Mouse (Mus musculus): ENCODE data around the gene Cnfn. TPM values are rescaled to one million over a fixed set of nuclear protein-coding genes. Genes with fewer than 3 reads are reported as not detected.
A peak's percentile ranks its signal among the peaks of the same experiment; 100 is the strongest.

Cnfn gene
- polyA plus RNA-seq, 1 experiment from 2014 or later, result 80.3 TPM

DNA sequence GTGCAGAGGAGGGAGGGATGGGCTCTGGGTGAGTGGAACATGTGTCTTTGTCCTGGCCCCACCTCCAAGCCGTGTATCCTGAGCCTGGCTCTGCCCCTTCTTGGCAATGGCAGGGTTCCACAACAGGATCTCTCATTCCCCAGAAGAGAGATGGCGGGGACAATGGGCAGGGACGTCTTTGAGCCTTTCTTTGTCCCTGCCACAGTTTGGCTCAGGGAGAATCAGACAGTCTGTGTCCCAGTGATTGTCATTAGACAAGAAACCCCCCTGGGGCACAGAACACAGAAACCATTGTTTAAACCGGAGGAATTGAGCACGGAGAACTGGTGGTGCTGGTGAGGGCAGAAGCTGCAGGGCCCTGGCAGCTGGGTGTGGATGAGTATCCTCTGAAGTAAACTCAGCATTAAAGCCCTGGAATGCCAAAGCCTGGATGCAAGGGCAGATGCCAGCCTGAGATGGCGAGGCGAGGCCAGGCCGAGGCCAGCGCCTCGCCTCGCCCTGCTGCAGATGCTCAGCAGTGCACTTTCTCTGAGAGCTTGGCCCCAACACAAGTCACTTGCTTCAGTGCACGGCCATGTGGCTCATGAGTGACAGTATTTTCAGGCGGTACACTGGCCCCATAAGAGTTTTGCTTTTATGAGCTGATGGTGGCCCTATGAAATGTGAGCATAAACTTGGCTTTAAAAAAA, 3.4 kb downstream of the Cnfn start:
- 0 out of 2 replicates have a peak overlapping the region, but pooled peaks have one; percentile 8 for H3K4me2 ChIP-seq (ENCODE audit: low read depth, low read length)
- peaks cover 33% of the 10 kb centered on the region for H3K27me3 ChIP-seq (replicated peaks; ENCODE audit: control insufficient read depth, insufficient read depth, low read length)
- peak; percentile 59 for DNase-seq (ENCODE audit: low spot score)
- 0 out of 2 replicates have a peak overlapping the region, but pooled peaks have one; percentile 14 for H3K9ac ChIP-seq (ENCODE audit: low read depth, low read length)
- peaks cover 13% of the 10 kb centered on the region; the same call in 1 of the 2 replicates for H3K4me1 ChIP-seq (ENCODE audit: control insufficient read depth, insufficient read depth, low read length)
- peaks cover 29% of the 10 kb centered on the region for H3K36me3 ChIP-seq (ENCODE audit: control insufficient read depth, insufficient read depth, low read length)
- no peak overlapping the region for H3K4me3 ChIP-seq (ENCODE audit: low read depth, low read length)
- peak; percentile 28; the same call in 1 of the 2 replicates for ATAC-seq (ENCODE audit: low read depth)
- H3K27ac ChIP-seq (replicated peaks; ENCODE audit: low read depth, low read length), result 0 out of 2 replicates have a peak overlapping the region, but pooled peaks have one; percentile 15
- no peaks in the 10 kb centered on the region for H3K9me3 ChIP-seq (ENCODE audit: control insufficient read depth, low read length)
- WGBS, result 16% methylated on average over 13 of the region's 13 CpGs

DNA sequence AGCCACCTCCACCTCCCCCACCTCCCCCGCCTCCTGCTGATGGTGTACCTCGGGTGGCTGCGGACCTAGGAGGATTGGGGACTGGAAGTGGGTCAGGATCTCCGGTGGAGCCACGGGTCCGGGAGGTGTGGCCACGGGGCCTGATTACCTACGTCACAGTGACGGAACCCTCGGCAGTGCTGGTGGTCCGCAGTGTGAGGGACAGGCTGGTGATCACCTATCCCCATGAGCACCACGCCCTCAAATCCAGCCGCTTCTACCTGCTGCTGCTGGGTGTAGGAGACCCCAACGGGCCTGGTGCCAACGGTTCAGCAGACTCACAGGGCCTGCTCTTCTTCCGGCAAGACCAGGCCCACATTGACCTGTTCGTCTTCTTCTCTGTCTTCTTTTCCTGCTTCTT, 5.9 kb downstream of the Cnfn start:
- Histone ChIP-seq H3K4me1 (ENCODE audit: control insufficient read depth, insufficient read depth, low read length) (peaks cover 13% of the 10 kb centered on the region; the same call in 1 of the 2 replicates), H3K4me3 (ENCODE audit: low read depth, low read length) (no peak overlapping the region), H3K4me2 (ENCODE audit: low read depth, low read length) (no peak overlapping the region), H3K9me3 (ENCODE audit: control insufficient read depth, low read length) (no peaks in the 10 kb centered on the region), H3K27me3 (replicated peaks; ENCODE audit: control insufficient read depth, insufficient read depth, low read length) (peaks cover 23% of the 10 kb centered on the region), H3K36me3 (ENCODE audit: control insufficient read depth, insufficient read depth, low read length) (peaks cover 52% of the 10 kb centered on the region), H3K9ac (ENCODE audit: low read depth, low read length) (no peak overlapping the region), H3K27ac (replicated peaks; ENCODE audit: low read depth, low read length) (no peak overlapping the region)
- DNase-seq (ENCODE audit: low spot score) (no peak), ATAC-seq (ENCODE audit: low read depth) (no peak)
- 90% methylated on average over 17 of the region's 17 CpGs for WGBS

GRCm38 (mm10) chr7:25363151-25363550, 6.4 kb downstream of the Cnfn start:
- Histone ChIP-seq H3K27me3 (replicated peaks; ENCODE audit: control insufficient read depth, insufficient read depth, low read length) (peaks cover 18% of the 10 kb centered on the region), H3K36me3 (ENCODE audit: control insufficient read depth, insufficient read depth, low read length) (peaks cover 57% of the 10 kb centered on the region), H3K9me3 (ENCODE audit: control insufficient read depth, low read length) (no peaks in the 10 kb centered on the region), H3K4me3 (ENCODE audit: low read depth, low read length) (no peak overlapping the region), H3K9ac (ENCODE audit: low read depth, low read length) (no peak overlapping the region), H3K4me2 (ENCODE audit: low read depth, low read length) (no peak overlapping the region), H3K27ac (replicated peaks; ENCODE audit: low read depth, low read length) (no peak overlapping the region), H3K4me1 (ENCODE audit: control insufficient read depth, insufficient read depth, low read length) (peaks cover 13% of the 10 kb centered on the region; the same call in 1 of the 2 replicates)
- no peak for DNase-seq (ENCODE audit: low spot score)
- ATAC-seq (ENCODE audit: low read depth), result no peak
- WGBS, result 89% methylated on average over 19 of the region's 19 CpGs

- Histone ChIP-seq H3K36me3 (ENCODE audit: control insufficient read depth, insufficient read depth, low read length) (peaks cover 92% of the 10 kb centered on the region), H3K27ac (replicated peaks; ENCODE audit: low read depth, low read length) (no peak overlapping the region), H3K27me3 (replicated peaks; ENCODE audit: control insufficient read depth, insufficient read depth, low read length) (no peaks in the 10 kb centered on the region), H3K4me2 (ENCODE audit: low read depth, low read length) (no peak overlapping the region), H3K4me3 (ENCODE audit: low read depth, low read length) (no peak overlapping the region), H3K9me3 (ENCODE audit: control insufficient read depth, low read length) (no peaks in the 10 kb centered on the region), H3K9ac (ENCODE audit: low read depth, low read length) (no peak overlapping the region), H3K4me1 (ENCODE audit: control insufficient read depth, insufficient read depth, low read length) (no peaks in the 10 kb centered on the region)
- 65% methylated on average over 19 of the region's 19 CpGs for WGBS
- peak; percentile 19 for DNase-seq (ENCODE audit: low spot score)
- peak; percentile 75; the same call in 1 of the 2 replicates for ATAC-seq (ENCODE audit: low read depth)
These were observed 10.8 kb downstream of the Cnfn start for GRCm38 (mm10) chr7:25358721-25359206.

DNA sequence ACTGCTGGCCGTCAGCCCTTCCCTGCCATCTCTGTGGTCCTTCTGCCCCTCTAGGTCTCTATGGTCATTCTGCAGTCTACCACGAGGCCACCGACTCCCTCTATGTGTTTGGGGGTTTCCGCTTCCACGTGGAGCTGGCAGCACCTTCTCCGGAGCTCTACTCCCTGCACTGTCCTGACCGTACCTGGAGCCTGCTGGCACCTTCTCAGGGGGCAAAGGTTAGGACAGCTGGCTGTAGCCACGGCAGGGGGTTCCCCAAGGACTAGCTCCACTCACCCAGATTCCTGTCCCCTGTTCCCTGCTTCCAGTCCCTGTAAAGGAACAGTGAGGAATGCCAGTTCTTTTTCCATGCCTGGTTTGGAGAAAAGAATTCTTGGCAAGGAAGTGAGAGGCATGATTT, 20.7 kb downstream of the Cnfn start:
- Histone ChIP-seq H3K27ac (replicated peaks; ENCODE audit: low read depth, low read length) (no peak overlapping the region), H3K9ac (ENCODE audit: low read depth, low read length) (no peak overlapping the region), H3K4me1 (ENCODE audit: control insufficient read depth, insufficient read depth, low read length) (no peaks in the 10 kb centered on the region), H3K4me3 (ENCODE audit: low read depth, low read length) (no peak overlapping the region), H3K27me3 (replicated peaks; ENCODE audit: control insufficient read depth, insufficient read depth, low read length) (no peaks in the 10 kb centered on the region), H3K36me3 (ENCODE audit: control insufficient read depth, insufficient read depth, low read length) (peaks cover 77% of the 10 kb centered on the region), H3K9me3 (ENCODE audit: control insufficient read depth, low read length) (peaks cover 9% of the 10 kb centered on the region; the same call in 1 of the 2 replicates), H3K4me2 (ENCODE audit: low read depth, low read length) (no peak overlapping the region)
- 77% methylated on average over 5 of the region's 8 CpGs for WGBS
- ATAC-seq (ENCODE audit: low read depth) (no peak), DNase-seq (ENCODE audit: low spot score) (no peak)

- Histone ChIP-seq H3K4me1 (ENCODE audit: control insufficient read depth, insufficient read depth, low read length) (no peaks in the 10 kb centered on the region), H3K4me3 (ENCODE audit: low read depth, low read length) (no peak overlapping the region), H3K9me3 (ENCODE audit: control insufficient read depth, low read length) (no peaks in the 10 kb centered on the region), H3K36me3 (ENCODE audit: control insufficient read depth, insufficient read depth, low read length) (peaks cover 71% of the 10 kb centered on the region), H3K27me3 (replicated peaks; ENCODE audit: control insufficient read depth, insufficient read depth, low read length) (no peaks in the 10 kb centered on the region), H3K27ac (replicated peaks; ENCODE audit: low read depth, low read length) (no peak overlapping the region), H3K4me2 (ENCODE audit: low read depth, low read length) (no peak overlapping the region), H3K9ac (ENCODE audit: low read depth, low read length) (no peak overlapping the region)
- WGBS, result 80% methylated on average over 17 of the region's 20 CpGs
- DNase-seq (ENCODE audit: low spot score) (no peak), ATAC-seq (ENCODE audit: low read depth) (0 out of 2 replicates have a peak, but pooled peaks have one; percentile 8)
These were observed 28.3 kb downstream of the Cnfn start for GRCm38 (mm10) chr7:25341000-25341784.

GRCm38 (mm10) chr7:25339329-25339728, 30.2 kb downstream of the Cnfn start:
- Histone ChIP-seq H3K4me1 (ENCODE audit: control insufficient read depth, insufficient read depth, low read length) (no peaks in the 10 kb centered on the region), H3K4me3 (ENCODE audit: low read depth, low read length) (no peak overlapping the region), H3K36me3 (ENCODE audit: control insufficient read depth, insufficient read depth, low read length) (peaks cover 86% of the 10 kb centered on the region), H3K27me3 (replicated peaks; ENCODE audit: control insufficient read depth, insufficient read depth, low read length) (no peaks in the 10 kb centered on the region), H3K9ac (ENCODE audit: low read depth, low read length) (no peak overlapping the region), H3K9me3 (ENCODE audit: control insufficient read depth, low read length) (no peaks in the 10 kb centered on the region), H3K27ac (replicated peaks; ENCODE audit: low read depth, low read length) (no peak overlapping the region), H3K4me2 (ENCODE audit: low read depth, low read length) (no peak overlapping the region)
- ATAC-seq (ENCODE audit: low read depth) (no peak), DNase-seq (ENCODE audit: low spot score) (no peak)
- WGBS, result 88% methylated on average over 9 of the region's 9 CpGs

- no peak for ATAC-seq (ENCODE audit: low read depth)
- Histone ChIP-seq H3K27me3 (replicated peaks; ENCODE audit: control insufficient read depth, insufficient read depth, low read length) (no peaks in the 10 kb centered on the region), H3K36me3 (ENCODE audit: control insufficient read depth, insufficient read depth, low read length) (peaks cover 74% of the 10 kb centered on the region), H3K9ac (ENCODE audit: low read depth, low read length) (no peak overlapping the region), H3K27ac (replicated peaks; ENCODE audit: low read depth, low read length) (no peak overlapping the region), H3K9me3 (ENCODE audit: control insufficient read depth, low read length) (no peaks in the 10 kb centered on the region), H3K4me1 (ENCODE audit: control insufficient read depth, insufficient read depth, low read length) (no peaks in the 10 kb centered on the region), H3K4me2 (ENCODE audit: low read depth, low read length) (no peak overlapping the region), H3K4me3 (ENCODE audit: low read depth, low read length) (no peak overlapping the region)
- 83% methylated on average over 11 of the region's 12 CpGs for WGBS
- no peak for DNase-seq (ENCODE audit: low spot score)
These were observed 35.1 kb downstream of the Cnfn start for GRCm38 (mm10) chr7:25334472-25334871.
